Mouse (Mus musculus): ENCODE data around the gene Nphs1. TPM values are rescaled to one million over a fixed set of nuclear protein-coding genes. Genes with fewer than 3 reads are reported as not detected.
A peak's percentile ranks its signal among the peaks of the same experiment; 100 is the strongest.

Gene Nphs1
- polyA plus RNA-seq, 1 experiment from 2014 or later, result 3.7 TPM

DNA sequence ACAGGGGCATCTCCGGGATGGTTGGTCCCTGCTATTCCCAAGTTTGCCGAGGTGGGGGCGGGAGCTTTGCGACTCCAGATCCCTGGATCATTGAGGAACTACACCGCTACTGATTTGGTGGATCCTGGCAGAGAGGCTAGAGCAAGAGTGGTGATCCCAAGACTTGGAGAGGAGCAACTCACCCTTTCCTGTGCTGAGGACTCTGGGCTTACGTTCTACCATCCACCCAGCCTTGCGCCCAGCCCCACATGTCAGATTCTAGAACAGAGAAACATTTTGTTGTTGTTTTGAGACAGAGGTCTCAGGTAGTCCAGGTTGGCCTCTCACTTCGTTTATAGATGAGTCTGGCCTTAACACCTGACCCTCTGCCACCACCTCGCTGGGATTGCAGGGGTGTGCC, 35.6 kb upstream of the Nphs1 start:
- Histone ChIP-seq H3K4me2 (peak overlapping the region; percentile 99), H3K27me3 (replicated peaks) (no peaks in the 10 kb centered on the region), H3K4me1 (peaks cover 12% of the 10 kb centered on the region; the same call in 1 of the 2 replicates), H3K9me3 (no peaks in the 10 kb centered on the region), H3K9ac (peak overlapping the region; percentile 26; the same call in 1 of the 2 replicates), H3K27ac (peak overlapping the region; percentile 31; the same call in 1 of the 2 replicates), H3K36me3 (no peaks in the 10 kb centered on the region), H3K4me3 (replicated peaks) (peak overlapping the region; percentile 59)
- WGBS, result 9% methylated on average over 9 of the region's 9 CpGs
- ATAC-seq (ENCODE audit: insufficient read depth, low FRiP score, low read depth), result no peak

DNA sequence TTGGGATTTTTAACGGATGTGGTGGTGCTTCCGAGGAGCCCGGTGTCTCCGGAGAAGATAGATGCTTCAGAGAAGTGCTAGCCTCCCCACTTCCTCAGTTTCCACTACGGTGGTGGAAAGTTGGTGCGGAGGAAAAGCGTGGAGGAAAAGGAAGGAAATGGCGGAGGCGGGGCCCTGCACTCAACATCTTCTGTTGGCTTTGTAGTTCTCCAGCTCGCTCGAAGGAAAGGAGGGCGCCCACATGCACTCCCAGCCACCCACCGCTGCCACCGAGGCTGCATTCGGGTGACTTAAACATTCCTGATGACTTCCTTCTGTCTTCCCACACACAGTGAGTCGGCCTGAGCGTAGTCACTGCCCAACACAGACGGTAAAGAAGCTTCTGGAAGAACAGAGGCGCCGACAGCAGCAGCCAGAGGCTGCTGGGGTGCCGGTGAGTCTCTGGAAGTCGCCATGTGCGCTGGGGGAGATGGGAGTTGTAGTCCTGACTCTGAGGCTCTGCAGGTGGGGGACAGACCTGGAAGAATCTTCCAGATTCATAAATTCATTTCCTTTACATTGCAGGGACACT, 35.0 kb upstream of the Nphs1 start:
- 27% methylated on average over 23 of the region's 23 CpGs for WGBS
- no peaks in the 10 kb centered on the region for H3K27me3 ChIP-seq (replicated peaks)
- peak overlapping the region; percentile 99 for H3K4me2 ChIP-seq
- ATAC-seq (ENCODE audit: insufficient read depth, low FRiP score, low read depth), result no peak
- 0 out of 2 replicates have a peak overlapping the region, but pooled peaks have one; percentile 31 for H3K27ac ChIP-seq
- peak overlapping the region; percentile 59 for H3K4me3 ChIP-seq (replicated peaks)
- peak overlapping the region; percentile 8; the same call in 1 of the 2 replicates for H3K9ac ChIP-seq
- H3K36me3 ChIP-seq, result no peaks in the 10 kb centered on the region
- H3K9me3 ChIP-seq, result no peaks in the 10 kb centered on the region
- peaks cover 12% of the 10 kb centered on the region; the same call in 1 of the 2 replicates for H3K4me1 ChIP-seq

DNA sequence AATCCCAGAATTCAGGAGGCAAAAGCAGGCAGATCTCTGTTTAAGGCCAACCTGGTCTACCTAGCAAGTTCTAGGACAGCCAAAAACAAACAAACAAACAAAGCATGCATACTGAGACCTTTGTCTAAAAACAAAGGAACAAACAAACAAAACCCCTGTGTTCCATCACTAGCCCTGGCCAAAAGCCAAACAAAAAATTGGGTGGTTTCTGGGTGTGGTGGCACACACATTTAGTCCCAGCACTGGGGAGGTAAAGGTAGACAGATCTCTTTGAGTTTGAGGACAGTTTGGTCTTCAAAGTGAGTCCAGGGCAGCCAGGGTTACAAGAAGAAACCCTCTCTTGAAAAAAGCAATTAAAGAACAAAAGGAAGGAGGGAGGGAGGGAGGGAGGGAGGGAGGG, 28.8 kb upstream of the Nphs1 start:
- no peaks in the 10 kb centered on the region for H3K9me3 ChIP-seq

DNA sequence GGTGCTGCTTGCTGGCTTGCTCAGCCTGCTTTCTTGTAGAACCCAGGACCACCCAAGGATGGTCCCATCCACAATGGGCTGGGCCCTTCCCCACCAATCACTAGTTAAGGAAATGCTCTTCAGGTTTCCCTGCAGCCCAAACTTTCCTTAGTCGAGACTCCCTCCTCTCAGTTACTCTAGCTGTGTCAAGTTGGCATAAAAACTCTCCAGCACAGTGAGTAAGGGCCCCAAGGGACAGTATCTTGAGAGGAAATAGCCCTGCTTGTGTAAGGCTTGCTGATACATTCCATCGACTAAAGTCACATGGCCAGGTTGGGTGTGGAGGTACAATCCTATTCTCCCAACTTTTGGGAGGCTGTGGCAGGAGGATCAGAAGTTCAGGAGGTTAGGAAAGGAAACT, 27.9 kb upstream of the Nphs1 start:
- Histone ChIP-seq H3K27me3 (replicated peaks) (no peaks in the 10 kb centered on the region), H3K27ac (no peak overlapping the region), H3K4me3 (replicated peaks) (no peak overlapping the region), H3K4me2 (no peak overlapping the region), H3K9me3 (no peaks in the 10 kb centered on the region), H3K4me1 (no peaks in the 10 kb centered on the region), H3K9ac (no peak overlapping the region), H3K36me3 (no peaks in the 10 kb centered on the region)
- WGBS, result 41% methylated on average over 2 of the region's 2 CpGs
- no peak for ATAC-seq (ENCODE audit: insufficient read depth, low FRiP score, low read depth)

More for the DNA sequence above, 28.8 kb upstream of the Nphs1 start:
- no peak for ATAC-seq (ENCODE audit: insufficient read depth, low FRiP score, low read depth)
- Histone ChIP-seq H3K9ac (no peak overlapping the region), H3K36me3 (no peaks in the 10 kb centered on the region), H3K27ac (no peak overlapping the region), H3K4me2 (no peak overlapping the region), H3K27me3 (replicated peaks) (no peaks in the 10 kb centered on the region), H3K4me3 (replicated peaks) (no peak overlapping the region), H3K4me1 (no peaks in the 10 kb centered on the region)

GRCm38 (mm10) chr7:30431793-30432192, 26.3 kb upstream of the Nphs1 start:
- peaks cover 3% of the 10 kb centered on the region; the same call in 1 of the 2 replicates for H3K27me3 ChIP-seq (replicated peaks)
- no peaks in the 10 kb centered on the region for H3K9me3 ChIP-seq
- no peak overlapping the region for H3K4me2 ChIP-seq
- no peak overlapping the region for H3K9ac ChIP-seq
- peak; percentile 53; the same call in 1 of the 2 replicates for ATAC-seq (ENCODE audit: insufficient read depth, low FRiP score, low read depth)
- no peaks in the 10 kb centered on the region for H3K36me3 ChIP-seq
- 3% methylated on average over 3 of the region's 3 CpGs for WGBS
- no peak overlapping the region for H3K4me3 ChIP-seq (replicated peaks)
- no peaks in the 10 kb centered on the region for H3K4me1 ChIP-seq
- no peak overlapping the region for H3K27ac ChIP-seq

- H3K36me3 ChIP-seq, result no peaks in the 10 kb centered on the region
- no peak overlapping the region for H3K27ac ChIP-seq
- no peak overlapping the region for H3K9ac ChIP-seq
- no peak overlapping the region for H3K4me2 ChIP-seq
- H3K4me3 ChIP-seq (replicated peaks), result no peak overlapping the region
- peaks cover 4% of the 10 kb centered on the region; the same call in 1 of the 2 replicates for H3K27me3 ChIP-seq (replicated peaks)
- WGBS, result 4% methylated on average over 10 of the region's 10 CpGs
- ATAC-seq (ENCODE audit: insufficient read depth, low FRiP score, low read depth), result no peak
- no peaks in the 10 kb centered on the region for H3K9me3 ChIP-seq
- no peaks in the 10 kb centered on the region for H3K4me1 ChIP-seq
These were observed 23.9 kb upstream of the Nphs1 start for GRCm38 (mm10) chr7:30434238-30434637.

DNA sequence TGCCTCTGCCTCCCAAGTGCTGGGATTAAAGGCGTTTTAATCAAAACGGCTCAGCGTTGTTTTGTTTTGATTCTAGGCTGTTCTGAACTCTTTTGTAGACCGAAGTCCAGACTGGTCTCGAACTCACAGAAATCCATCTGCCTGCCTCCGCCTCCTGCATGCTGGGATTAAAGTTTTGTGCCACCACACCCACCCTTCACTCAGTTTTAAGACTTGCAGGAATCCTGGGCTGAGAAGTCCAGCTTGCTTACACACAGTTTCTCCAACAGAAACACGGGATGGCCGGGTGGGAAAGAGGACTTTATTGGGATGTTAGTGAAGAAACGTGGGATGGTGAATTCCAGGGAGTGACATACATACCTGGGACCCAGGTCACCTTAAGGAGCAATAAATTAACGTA, 23.4 kb upstream of the Nphs1 start:
- H3K9ac ChIP-seq, result no peak overlapping the region
- H3K4me2 ChIP-seq, result no peak overlapping the region
- no peak overlapping the region for H3K4me3 ChIP-seq (replicated peaks)
- no peaks in the 10 kb centered on the region for H3K36me3 ChIP-seq
- no peak for ATAC-seq (ENCODE audit: insufficient read depth, low FRiP score, low read depth)
- peaks cover 4% of the 10 kb centered on the region; the same call in 1 of the 2 replicates for H3K27me3 ChIP-seq (replicated peaks)
- 64% methylated on average over 10 of the region's 10 CpGs for WGBS
- H3K4me1 ChIP-seq, result no peaks in the 10 kb centered on the region
- H3K27ac ChIP-seq, result no peak overlapping the region
- no peaks in the 10 kb centered on the region for H3K9me3 ChIP-seq

- no peak for ATAC-seq (ENCODE audit: insufficient read depth, low FRiP score, low read depth)
- Histone ChIP-seq H3K36me3 (no peaks in the 10 kb centered on the region), H3K4me2 (no peak overlapping the region), H3K4me1 (no peaks in the 10 kb centered on the region), H3K4me3 (replicated peaks) (no peak overlapping the region), H3K27ac (no peak overlapping the region), H3K27me3 (replicated peaks) (peaks cover 4% of the 10 kb centered on the region; the same call in 1 of the 2 replicates), H3K9ac (no peak overlapping the region), H3K9me3 (no peaks in the 10 kb centered on the region)
- 42% methylated on average over 9 of the region's 9 CpGs for WGBS
These were observed 23.0 kb upstream of the Nphs1 start for GRCm38 (mm10) chr7:30435156-30435555.

DNA sequence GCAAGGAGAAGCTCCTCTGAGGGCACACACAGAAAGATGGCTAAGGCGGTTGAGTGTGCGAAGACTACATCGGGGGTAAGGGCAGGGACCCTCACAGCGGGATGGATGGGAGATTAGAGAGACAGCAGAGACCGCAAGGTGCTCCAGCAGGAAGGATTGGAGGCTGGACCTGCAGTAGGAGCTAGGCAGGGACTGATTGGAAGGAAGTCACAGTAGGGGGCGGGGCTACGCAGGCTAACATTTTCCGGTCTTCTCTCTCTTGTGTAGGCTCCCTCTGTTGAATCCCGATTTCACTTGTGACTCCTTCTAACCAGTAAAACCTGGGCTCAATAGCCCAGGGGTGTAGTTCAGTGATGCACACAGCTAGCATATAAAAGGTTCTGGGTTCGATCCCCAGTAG, 21.2 kb upstream of the Nphs1 start:
- Histone ChIP-seq H3K27me3 (replicated peaks) (peaks cover 4% of the 10 kb centered on the region; the same call in 1 of the 2 replicates), H3K9ac (no peak overlapping the region), H3K4me1 (no peaks in the 10 kb centered on the region), H3K4me2 (no peak overlapping the region), H3K27ac (no peak overlapping the region), H3K9me3 (no peaks in the 10 kb centered on the region), H3K36me3 (no peaks in the 10 kb centered on the region), H3K4me3 (replicated peaks) (no peak overlapping the region)
- ATAC-seq (ENCODE audit: insufficient read depth, low FRiP score, low read depth), result no peak
- WGBS, result 22% methylated on average over 10 of the region's 10 CpGs

GRCm38 (mm10) chr7:30439734-30440133, 18.4 kb upstream of the Nphs1 start:
- WGBS, result 79% methylated on average over 13 of the region's 13 CpGs
- Histone ChIP-seq H3K36me3 (no peaks in the 10 kb centered on the region), H3K4me1 (peaks cover 8% of the 10 kb centered on the region), H3K9me3 (no peaks in the 10 kb centered on the region), H3K27me3 (replicated peaks) (peaks cover 16% of the 10 kb centered on the region), H3K27ac (no peak overlapping the region), H3K9ac (no peak overlapping the region), H3K4me3 (replicated peaks) (no peak overlapping the region), H3K4me2 (no peak overlapping the region)
- ATAC-seq (ENCODE audit: insufficient read depth, low FRiP score, low read depth), result no peak

GRCm38 (mm10) chr7:30440697-30441096, 17.4 kb upstream of the Nphs1 start:
- Histone ChIP-seq H3K27ac (no peak overlapping the region), H3K9me3 (no peaks in the 10 kb centered on the region), H3K36me3 (no peaks in the 10 kb centered on the region), H3K27me3 (replicated peaks) (peaks cover 19% of the 10 kb centered on the region), H3K4me3 (replicated peaks) (no peak overlapping the region), H3K4me2 (no peak overlapping the region), H3K9ac (no peak overlapping the region), H3K4me1 (peaks cover 13% of the 10 kb centered on the region)
- WGBS, result 16% methylated on average over 5 of the region's 5 CpGs
- ATAC-seq (ENCODE audit: insufficient read depth, low FRiP score, low read depth), result no peak

DNA sequence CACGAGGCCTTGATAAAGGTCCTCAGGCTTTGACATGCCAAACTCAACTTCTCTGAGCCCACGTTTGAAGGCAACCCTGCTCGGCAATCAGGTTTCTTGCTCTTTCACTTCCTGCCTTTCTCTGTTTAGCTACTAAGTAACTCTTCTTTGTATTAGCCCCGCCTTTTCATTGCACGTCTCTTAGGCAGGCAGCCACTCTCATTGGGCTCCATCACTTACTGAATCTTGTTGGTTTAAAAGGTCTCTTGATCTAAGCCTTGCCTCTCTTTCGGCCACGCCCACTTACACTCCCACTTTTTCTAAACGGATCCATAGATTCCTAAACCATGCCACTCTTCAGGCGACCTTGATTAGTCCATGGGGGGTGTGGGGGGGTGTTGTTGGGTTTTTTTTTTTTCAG, 14.4 kb upstream of the Nphs1 start:
- Histone ChIP-seq H3K27ac (no peak overlapping the region), H3K9ac (no peak overlapping the region), H3K4me3 (replicated peaks) (peak overlapping the region; percentile 65; the same call in 1 of the 2 replicates), H3K27me3 (replicated peaks) (peaks cover 20% of the 10 kb centered on the region; the same call in 1 of the 2 replicates), H3K36me3 (no peaks in the 10 kb centered on the region), H3K9me3 (no peaks in the 10 kb centered on the region), H3K4me2 (peak overlapping the region; percentile 95), H3K4me1 (peaks cover 13% of the 10 kb centered on the region)
- WGBS, result 19% methylated on average over 9 of the region's 9 CpGs
- no peak for ATAC-seq (ENCODE audit: insufficient read depth, low FRiP score, low read depth)
